Mouse (Mus musculus): ENCODE results near the gene Neurl4. TPM values are rescaled to one million over a fixed set of nuclear protein-coding genes. Genes with fewer than 3 reads are reported as not detected.

Gene Neurl4
- polyA plus RNA-seq, 1 experiment from 2014 or later = 16.7 TPM

DNA sequence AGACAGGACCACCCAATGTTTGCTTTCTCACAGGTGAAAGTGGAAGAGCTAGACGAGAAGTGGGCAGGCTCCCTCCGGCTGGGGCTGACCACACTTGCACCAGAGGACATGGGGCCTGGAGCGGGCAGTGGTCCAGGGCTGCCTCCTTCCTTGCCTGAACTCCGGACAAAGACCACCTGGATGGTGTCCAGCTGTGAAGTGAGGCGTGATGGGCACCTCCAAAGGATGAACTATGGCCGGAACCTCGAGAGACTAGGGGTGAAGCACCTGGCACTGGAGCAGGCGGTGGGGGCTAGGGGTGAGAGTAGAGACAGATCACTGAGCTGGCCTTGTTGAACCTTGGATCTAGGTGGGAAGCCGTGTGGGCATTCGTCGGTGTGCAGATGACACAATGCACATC, 7.8 kb downstream of the Neurl4 start:
- H3K27ac ChIP-seq (ENCODE audit: low read depth, low read length) = no peak overlapping the region
- peaks cover 4% of the 10 kb centered on the region; the same call in 1 of the 2 replicates for H3K4me1 ChIP-seq (ENCODE audit: control insufficient read depth, insufficient read depth, low read length)
- no peaks in the 10 kb centered on the region for H3K9me3 ChIP-seq (replicated peaks; ENCODE audit: control insufficient read depth, low read length)

DNA sequence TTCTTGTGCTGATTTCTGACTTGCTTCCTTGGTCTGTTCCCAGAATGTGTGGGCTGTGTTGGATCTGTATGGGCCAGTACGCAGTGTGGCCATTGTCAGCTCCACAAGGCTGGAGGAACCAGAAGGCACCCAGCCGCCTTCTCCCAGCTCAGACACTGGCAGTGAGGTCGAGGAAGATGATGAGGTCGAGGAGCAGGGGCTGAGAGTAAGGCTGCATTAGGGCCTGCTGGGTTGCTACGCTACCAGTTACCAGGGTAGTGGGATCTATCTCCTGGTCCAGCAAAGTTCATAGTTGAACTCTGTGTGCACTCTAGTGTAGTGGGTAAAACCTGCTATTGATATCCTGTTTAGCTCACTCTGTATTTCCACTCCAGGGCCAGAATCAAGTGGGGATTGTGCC, 8.3 kb downstream of the Neurl4 start:
- Histone ChIP-seq H3K4me3 (ENCODE audit: low read depth, low read length) (no peak overlapping the region), H3K27me3 (replicated peaks; ENCODE audit: control insufficient read depth, insufficient read depth, low read length) (no peaks in the 10 kb centered on the region), H3K36me3 (ENCODE audit: control insufficient read depth, insufficient read depth, low read length) (peaks cover 94% of the 10 kb centered on the region), H3K9ac (ENCODE audit: low read length) (no peak overlapping the region), H3K27ac (ENCODE audit: low read depth, low read length) (no peak overlapping the region), H3K4me2 (ENCODE audit: low read length) (no peak overlapping the region), H3K9me3 (replicated peaks; ENCODE audit: control insufficient read depth, low read length) (no peaks in the 10 kb centered on the region), H3K4me1 (ENCODE audit: control insufficient read depth, insufficient read depth, low read length) (peaks cover 5% of the 10 kb centered on the region; the same call in 1 of the 2 replicates)
- ATAC-seq (no peak), DNase-seq (ENCODE audit: low spot score) (no peak)
- WGBS = 91% methylated on average over 5 of the region's 5 CpGs

More for the DNA sequence above, 7.8 kb downstream of the Neurl4 start:
- no peak for ATAC-seq
- Histone ChIP-seq H3K4me2 (ENCODE audit: low read length) (no peak overlapping the region), H3K27me3 (replicated peaks; ENCODE audit: control insufficient read depth, insufficient read depth, low read length) (no peaks in the 10 kb centered on the region), H3K4me3 (ENCODE audit: low read depth, low read length) (no peak overlapping the region), H3K9ac (ENCODE audit: low read length) (no peak overlapping the region), H3K36me3 (ENCODE audit: control insufficient read depth, insufficient read depth, low read length) (peaks cover 100% of the 10 kb centered on the region)
- no peak for DNase-seq (ENCODE audit: low spot score)
- WGBS = 96% methylated on average over 11 of the region's 11 CpGs

DNA sequence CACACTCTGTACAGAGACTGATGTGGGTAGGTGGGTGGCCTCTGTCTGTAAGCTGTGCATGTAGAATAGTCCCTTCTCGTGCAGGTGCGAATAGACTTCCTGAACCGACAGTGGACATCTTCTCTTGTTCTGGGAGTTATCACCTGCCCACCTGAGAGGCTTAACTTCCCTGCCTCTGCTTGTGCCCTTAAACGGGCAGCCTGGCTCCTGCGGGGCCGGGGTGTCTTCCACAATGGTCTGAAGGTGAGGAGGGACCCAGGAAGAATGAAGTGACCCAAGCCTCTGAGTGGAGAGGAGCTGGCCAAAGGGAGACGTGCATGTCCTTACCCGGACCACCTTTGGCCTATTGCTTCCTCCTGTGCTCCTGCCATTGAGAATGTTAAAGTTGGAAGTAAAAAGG, 9.3 kb downstream of the Neurl4 start:
- WGBS = 95% methylated on average over 8 of the region's 8 CpGs
- peaks cover 90% of the 10 kb centered on the region for H3K36me3 ChIP-seq (ENCODE audit: control insufficient read depth, insufficient read depth, low read length)
- H3K27me3 ChIP-seq (replicated peaks; ENCODE audit: control insufficient read depth, insufficient read depth, low read length) = no peaks in the 10 kb centered on the region
- no peak overlapping the region for H3K9ac ChIP-seq (ENCODE audit: low read length)
- no peaks in the 10 kb centered on the region for H3K9me3 ChIP-seq (replicated peaks; ENCODE audit: control insufficient read depth, low read length)
- H3K4me3 ChIP-seq (ENCODE audit: low read depth, low read length) = no peak overlapping the region
- peaks cover 13% of the 10 kb centered on the region for H3K4me1 ChIP-seq (ENCODE audit: control insufficient read depth, insufficient read depth, low read length)
- no peak overlapping the region for H3K27ac ChIP-seq (ENCODE audit: low read depth, low read length)
- DNase-seq (ENCODE audit: low spot score) (no peak), ATAC-seq (no peak)
- H3K4me2 ChIP-seq (ENCODE audit: low read length) = no peak overlapping the region

DNA sequence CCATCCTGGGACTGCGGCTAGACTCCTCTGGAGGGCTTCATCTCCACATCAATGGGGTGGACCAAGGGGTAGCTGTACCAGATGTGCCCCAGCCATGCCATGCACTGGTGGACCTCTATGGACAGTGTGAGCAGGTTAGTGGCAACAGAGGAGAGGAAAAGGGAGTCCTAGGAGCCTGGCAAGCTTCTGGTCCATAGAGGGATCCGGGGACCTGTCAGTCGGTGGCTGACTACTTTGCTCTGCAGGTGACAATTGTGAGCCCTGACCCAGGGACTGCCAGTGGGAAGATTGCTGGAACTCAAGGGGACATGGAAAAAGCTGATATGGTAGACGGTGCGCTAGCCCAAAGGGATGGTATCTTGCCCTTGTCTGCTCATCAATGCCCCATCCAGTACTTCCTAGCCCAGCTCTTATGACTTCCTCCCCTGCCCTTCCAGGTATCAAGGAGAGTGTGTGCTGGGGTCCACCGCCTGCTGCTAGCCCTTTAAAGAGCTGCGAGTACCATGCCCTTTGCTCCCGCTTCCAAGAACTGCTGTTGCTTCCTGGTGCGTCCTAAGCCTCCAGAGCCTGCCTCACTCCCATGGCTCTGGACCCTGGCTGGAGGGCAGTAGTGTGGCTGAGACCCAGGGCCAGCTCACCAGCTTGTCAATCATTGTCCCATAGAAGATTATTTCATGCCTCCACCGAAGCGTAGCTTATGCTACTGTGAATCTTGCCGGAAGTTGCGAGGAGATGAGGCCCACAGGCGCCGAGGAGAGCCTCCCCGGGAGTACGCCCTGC, 10.1 kb downstream of the Neurl4 start:
- H3K4me3 ChIP-seq (ENCODE audit: low read depth, low read length) = no peak overlapping the region
- no peak overlapping the region for H3K4me2 ChIP-seq (ENCODE audit: low read length)
- H3K4me1 ChIP-seq (ENCODE audit: control insufficient read depth, insufficient read depth, low read length) = peaks cover 17% of the 10 kb centered on the region
- H3K27me3 ChIP-seq (replicated peaks; ENCODE audit: control insufficient read depth, insufficient read depth, low read length) = no peaks in the 10 kb centered on the region
- H3K9ac ChIP-seq (ENCODE audit: low read length) = no peak overlapping the region
- no peak for DNase-seq (ENCODE audit: low spot score)
- peaks cover 90% of the 10 kb centered on the region for H3K36me3 ChIP-seq (ENCODE audit: control insufficient read depth, insufficient read depth, low read length)
- 96% methylated on average over 17 of the region's 17 CpGs for WGBS
- ATAC-seq = no peak
- H3K27ac ChIP-seq (ENCODE audit: low read depth, low read length) = no peak overlapping the region
- no peaks in the 10 kb centered on the region for H3K9me3 ChIP-seq (replicated peaks; ENCODE audit: control insufficient read depth, low read length)

- no peaks in the 10 kb centered on the region for H3K27me3 ChIP-seq (replicated peaks; ENCODE audit: control insufficient read depth, insufficient read depth, low read length)
- no peaks in the 10 kb centered on the region for H3K9me3 ChIP-seq (replicated peaks; ENCODE audit: control insufficient read depth, low read length)
- peaks cover 17% of the 10 kb centered on the region for H3K4me1 ChIP-seq (ENCODE audit: control insufficient read depth, insufficient read depth, low read length)
- H3K4me2 ChIP-seq (ENCODE audit: low read length) = no peak overlapping the region
- no peak overlapping the region for H3K4me3 ChIP-seq (ENCODE audit: low read depth, low read length)
- ATAC-seq = no peak
- peaks cover 90% of the 10 kb centered on the region for H3K36me3 ChIP-seq (ENCODE audit: control insufficient read depth, insufficient read depth, low read length)
- 93% methylated on average over 6 of the region's 6 CpGs for WGBS
- no peak overlapping the region for H3K9ac ChIP-seq (ENCODE audit: low read length)
- DNase-seq (ENCODE audit: low spot score) = no peak
- H3K27ac ChIP-seq (ENCODE audit: low read depth, low read length) = no peak overlapping the region
Measured at GRCm38 (mm10) chr11:69911701-69912100, 10.8 kb downstream of the Neurl4 start.

DNA sequence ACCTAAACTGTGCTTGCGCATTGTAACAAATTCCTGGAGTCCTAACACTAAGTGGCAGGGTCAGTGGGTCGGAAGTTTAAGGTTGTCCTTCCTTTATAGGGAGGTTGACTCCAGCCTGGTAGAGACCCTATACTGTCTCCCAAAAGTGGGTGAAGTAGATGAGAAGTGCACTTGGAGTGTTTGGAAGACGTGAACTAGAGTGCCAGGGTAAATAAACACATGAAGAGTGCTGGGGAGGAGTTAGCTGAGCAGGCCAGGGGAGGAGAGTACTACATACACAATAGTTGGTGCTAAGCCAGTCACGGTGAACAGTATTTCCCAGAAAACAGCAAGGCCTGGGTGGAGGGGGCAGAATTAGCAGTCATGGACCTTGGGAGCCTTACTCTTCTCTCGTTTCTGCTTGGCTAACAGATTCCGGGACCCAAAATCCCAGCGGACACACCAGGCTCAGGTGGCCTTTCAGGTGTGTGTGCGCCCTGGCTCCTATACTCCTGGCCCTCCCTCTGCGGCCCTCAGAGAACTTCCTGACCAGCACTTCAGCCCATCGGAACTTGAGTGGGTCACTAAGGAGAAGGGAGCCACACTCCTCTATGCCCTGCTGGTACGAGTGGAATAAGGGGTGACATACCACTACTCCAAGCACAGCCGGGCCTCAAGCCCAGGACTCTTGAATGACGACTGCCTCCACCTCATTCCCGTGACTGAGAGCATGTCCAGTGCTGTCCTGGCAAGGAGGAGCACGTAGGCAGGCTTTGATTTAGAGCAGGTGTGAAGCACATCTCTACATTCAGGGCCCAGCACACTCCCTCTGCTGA, 12.1 kb downstream of the Neurl4 start:
- peak overlapping the region; percentile 80 for H3K4me3 ChIP-seq (ENCODE audit: low read depth, low read length)
- no peaks in the 10 kb centered on the region for H3K27me3 ChIP-seq (replicated peaks; ENCODE audit: control insufficient read depth, insufficient read depth, low read length)
- peaks cover 90% of the 10 kb centered on the region for H3K36me3 ChIP-seq (ENCODE audit: control insufficient read depth, insufficient read depth, low read length)
- no peaks in the 10 kb centered on the region for H3K9me3 ChIP-seq (replicated peaks; ENCODE audit: control insufficient read depth, low read length)
- peak overlapping the region; percentile 100 for H3K4me2 ChIP-seq (ENCODE audit: low read length)
- H3K27ac ChIP-seq (ENCODE audit: low read depth, low read length) = 0 out of 2 replicates have a peak overlapping the region, but pooled peaks have one; percentile 63
- ATAC-seq (peak; percentile 5; the same call in 1 of the 2 replicates), DNase-seq (ENCODE audit: low spot score) (no peak)
- peaks cover 17% of the 10 kb centered on the region for H3K4me1 ChIP-seq (ENCODE audit: control insufficient read depth, insufficient read depth, low read length)
- 78% methylated on average over 15 of the region's 15 CpGs for WGBS
- peak overlapping the region; percentile 82; the same call in 1 of the 2 replicates for H3K9ac ChIP-seq (ENCODE audit: low read length)

GRCm38 (mm10) chr11:69913554-69914371, 12.9 kb downstream of the Neurl4 start, which contains the start of gene Gps2:
Gps2 (plus strand) TSS chr11:69913888.
- ATAC-seq (peak; percentile 95), DNase-seq (ENCODE audit: low spot score) (peak; percentile 98)
- Histone ChIP-seq H3K27ac (ENCODE audit: low read depth, low read length) (peak within 1 kb of the TSS; percentile 80), H3K4me2 (ENCODE audit: low read length) (peak within 1 kb of the TSS; percentile 100), H3K27me3 (replicated peaks; ENCODE audit: control insufficient read depth, insufficient read depth, low read length) (no peaks in the 10 kb centered on the region), H3K4me3 (ENCODE audit: low read depth, low read length) (peak within 1 kb of the TSS; percentile 80), H3K4me1 (ENCODE audit: control insufficient read depth, insufficient read depth, low read length) (peaks cover 18% of the 10 kb centered on the region), H3K9me3 (replicated peaks; ENCODE audit: control insufficient read depth, low read length) (no peaks in the 10 kb centered on the region), H3K36me3 (ENCODE audit: control insufficient read depth, insufficient read depth, low read length) (peaks cover 90% of the 10 kb centered on the region), H3K9ac (ENCODE audit: low read length) (peak within 1 kb of the TSS; percentile 82)
- WGBS = 2% methylated on average over 61 of the region's 61 CpGs

DNA sequence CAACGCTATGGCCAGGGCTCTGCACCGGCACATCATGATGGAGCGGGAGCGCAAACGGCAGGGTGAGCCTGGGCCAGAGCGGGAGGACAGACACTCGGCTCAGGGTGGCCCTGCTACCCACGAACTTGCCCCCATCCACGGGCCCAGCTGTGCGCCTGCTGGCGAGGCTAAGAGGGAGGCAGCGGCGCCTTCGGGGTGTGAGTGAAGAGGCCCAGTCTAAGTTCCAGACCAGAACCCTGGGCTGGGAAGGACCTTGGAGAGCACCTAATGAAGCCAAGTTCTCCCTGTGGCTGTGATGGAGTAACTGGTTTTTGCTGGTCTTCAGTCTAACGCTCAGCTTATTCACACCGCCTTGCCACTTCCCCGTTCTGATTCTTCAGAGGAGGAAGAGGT, 13.5 kb downstream of the Neurl4 start:
- ATAC-seq = no peak
- peak overlapping the region; percentile 80 for H3K4me3 ChIP-seq (ENCODE audit: low read depth, low read length)
- H3K9me3 ChIP-seq (replicated peaks; ENCODE audit: control insufficient read depth, low read length) = no peaks in the 10 kb centered on the region
- no peak for DNase-seq (ENCODE audit: low spot score)
- H3K9ac ChIP-seq (ENCODE audit: low read length) = peak overlapping the region; percentile 82
- peaks cover 88% of the 10 kb centered on the region for H3K36me3 ChIP-seq (ENCODE audit: control insufficient read depth, insufficient read depth, low read length)
- 2% methylated on average over 17 of the region's 17 CpGs for WGBS
- peak overlapping the region; percentile 100 for H3K4me2 ChIP-seq (ENCODE audit: low read length)
- H3K27ac ChIP-seq (ENCODE audit: low read depth, low read length) = peak overlapping the region; percentile 80
- peaks cover 23% of the 10 kb centered on the region for H3K4me1 ChIP-seq (ENCODE audit: control insufficient read depth, insufficient read depth, low read length)
- H3K27me3 ChIP-seq (replicated peaks; ENCODE audit: control insufficient read depth, insufficient read depth, low read length) = no peaks in the 10 kb centered on the region
